Mouse (Mus musculus): ENCODE measurements around the gene Polr2e. TPM values are rescaled to one million over a fixed set of nuclear protein-coding genes. Genes with fewer than 3 reads are reported as not detected.

The Polr2e gene
- total RNA-seq, 2 experiments from 2014 or later: 68.6 to 73.5 TPM

GRCm38 (mm10) chr10:79996272-79997033 is 43.1 kb downstream of the Polr2e start, which contains the start of gene Abca7:
Gene Abca7 (plus strand): TSS chr10:79996494.
- intact Hi-C loops (cut with DNase I): no loop called here

GRCm38 (mm10) chr10:79995636-79996035 is 44.0 kb downstream of the Polr2e start:
- DNase-seq: no peak
- intact Hi-C loops (cut with DNase I): no loop called here

More at GRCm38 (mm10) chr10:79996272-79997033, 43.1 kb downstream of the Polr2e start, which contains the start of gene Abca7:
- DNase-seq: peak; percentile 98 to 100

- DNase-seq: peak in 1 of 2 experiments; percentile 56
- intact Hi-C loops (cut with DNase I): no loop called here
Observed at GRCm38 (mm10) chr10:79994397-79995115, 45.0 kb downstream of the Polr2e start.

DNA sequence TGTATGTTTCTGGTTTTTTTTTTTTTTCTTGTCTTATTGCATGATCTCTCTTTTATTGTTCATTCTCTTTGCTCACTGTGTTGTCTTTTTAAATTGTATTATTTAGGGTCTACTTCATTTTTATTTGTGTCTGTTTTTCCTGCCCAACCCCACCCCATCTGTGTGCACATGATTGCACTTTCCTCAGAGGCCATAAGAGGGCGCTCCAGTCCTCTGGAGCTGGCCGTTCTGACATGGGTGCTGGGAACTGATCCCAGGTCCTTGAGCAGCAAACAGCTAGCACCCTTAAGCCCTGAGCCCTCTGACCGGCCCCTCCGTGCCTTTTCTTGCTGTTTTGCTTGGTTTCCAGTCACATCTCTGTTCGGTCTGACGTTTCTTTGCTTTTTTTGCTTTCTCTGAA is 48.0 kb downstream of the Polr2e start:
- intact Hi-C loops (cut with DNase I): no loop called here

GRCm38 (mm10) chr10:79991099-79991498 is 48.5 kb downstream of the Polr2e start:
- intact Hi-C loops (cut with DNase I): no loop called here
- no peak for DNase-seq

More for the DNA sequence above, 48.0 kb downstream of the Polr2e start:
- DNase-seq: no peak

- intact Hi-C loops (cut with DNase I): loop anchor here (2.0 to 5.0 kb wide), 2 partner anchors 45 to 62 kb away; no protein-coding TSS in a partner anchor
- DNase-seq: no peak
Observed at GRCm38 (mm10) chr10:79989870-79990269, 49.7 kb downstream of the Polr2e start.

DNA sequence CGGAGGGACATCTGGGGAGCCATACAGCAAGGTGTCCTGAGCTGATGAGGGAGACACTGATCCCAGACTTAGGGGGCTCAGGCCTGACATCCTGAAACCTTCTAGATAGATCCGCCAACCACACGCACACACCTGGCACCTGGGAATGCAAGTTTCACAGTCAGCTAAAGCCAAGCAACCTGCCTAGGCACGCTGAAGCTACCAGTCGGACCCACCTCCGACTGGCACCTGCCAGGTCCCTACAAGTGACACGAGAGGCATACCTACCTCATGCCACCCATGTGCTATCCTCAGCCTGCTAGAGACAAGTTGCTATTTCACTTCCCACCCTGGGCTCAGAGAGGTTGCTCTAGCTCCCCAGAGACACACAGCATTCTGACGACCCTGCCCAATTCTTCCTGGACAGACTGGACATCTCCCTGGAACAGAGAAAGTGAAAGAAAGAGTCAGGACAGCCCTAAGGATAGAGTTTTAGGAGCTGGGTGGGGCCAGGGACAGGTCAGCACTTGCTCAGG is 50.3 kb downstream of the Polr2e start:
- intact Hi-C loops (cut with DNase I): loop anchor here (2.0 to 5.0 kb wide), 2 partner anchors 45 to 63 kb away; no protein-coding TSS in a partner anchor
- DNase-seq: no peak

DNA sequence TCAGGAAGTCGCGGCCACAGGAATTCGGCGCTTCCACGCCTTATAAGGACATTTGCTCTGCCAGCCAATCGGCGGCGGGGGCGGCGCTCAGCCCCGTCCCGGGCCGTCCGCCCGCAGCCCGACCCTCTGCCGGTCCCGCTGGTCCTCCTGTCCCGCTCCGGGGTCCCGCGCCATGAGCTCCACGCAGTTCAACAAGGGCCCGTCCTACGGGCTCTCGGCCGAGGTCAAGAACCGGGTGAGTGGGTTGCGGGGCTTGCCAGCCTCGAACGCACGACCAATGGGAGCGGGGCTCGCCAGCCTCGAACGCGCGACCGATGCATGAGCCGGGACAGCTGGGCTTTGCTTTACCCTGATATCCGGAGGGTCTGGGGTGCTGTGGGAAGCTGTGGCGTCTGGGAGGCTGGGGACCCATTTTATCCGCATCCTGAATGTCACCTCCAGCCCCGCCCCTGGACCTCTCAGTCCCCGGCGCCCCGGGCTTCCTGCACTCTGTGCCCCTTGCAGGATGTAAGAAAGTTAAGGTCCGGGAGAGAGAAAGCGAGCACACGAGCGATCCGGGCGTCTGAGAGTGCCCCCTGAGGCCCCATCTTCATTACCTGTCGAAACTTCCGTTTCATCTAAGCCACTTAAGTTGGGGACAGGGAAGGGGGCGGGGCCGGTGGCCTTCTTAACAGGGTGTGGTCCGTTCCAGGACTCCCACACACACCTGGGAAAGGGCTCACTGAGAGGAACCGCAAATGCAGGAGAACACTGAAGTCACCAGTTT is 50.9 kb downstream of the Polr2e start, which contains the start of gene Cnn2:
TSS of gene Cnn2 (plus strand) at position 79 of the 766 bp plus-strand sequence.
- intact Hi-C loops (cut with DNase I): loop anchor here (2.0 to 5.0 kb wide), 2 partner anchors 46 to 64 kb away; no protein-coding TSS in a partner anchor
- DNase-seq: peak; percentile 75 to 81

DNA sequence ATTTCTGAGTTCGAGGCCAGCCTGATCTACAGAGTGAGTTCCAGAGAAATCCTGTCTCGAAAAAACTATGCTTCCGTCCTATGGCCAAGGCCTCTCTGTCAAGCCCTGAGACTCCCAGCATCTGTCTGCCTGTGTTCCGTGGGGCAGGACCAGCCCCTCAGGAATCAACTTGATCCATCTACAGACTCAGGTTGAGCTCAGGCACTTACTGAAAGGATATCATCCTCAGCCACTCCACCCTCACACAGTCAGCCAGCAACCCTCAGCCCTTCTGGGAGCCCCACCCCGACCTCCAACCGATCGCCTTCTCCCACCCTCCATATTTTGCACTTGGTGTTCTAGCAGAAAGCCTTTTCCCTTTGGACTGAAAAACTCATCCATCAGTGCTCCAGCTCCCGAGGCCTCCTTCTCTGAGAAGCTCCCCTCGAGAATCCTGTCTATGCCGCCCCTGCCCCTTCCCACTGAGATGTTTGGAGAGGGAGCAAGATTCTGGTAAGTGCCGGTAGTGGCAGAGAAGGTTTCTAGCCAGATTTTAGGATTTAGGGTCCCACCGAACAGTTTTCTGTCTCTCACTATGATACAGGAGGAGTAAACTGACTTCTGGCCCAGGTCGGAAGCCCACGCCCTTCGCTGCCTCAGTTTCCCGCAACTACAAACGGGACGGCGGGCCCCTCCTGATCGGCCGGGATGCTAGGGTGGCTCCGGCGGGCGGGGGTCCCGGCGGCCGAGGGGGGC is 51.7 kb downstream of the Polr2e start:
- DNase-seq: no peak
- intact Hi-C loops (cut with DNase I): loop anchor here (2.0 to 5.0 kb wide), 4 partner anchors 47 to 153 kb away; partner anchors contain the start of genes Cbarp and Stk11

- intact Hi-C loops (cut with DNase I): loop anchor here (2.0 to 5.0 kb wide), 3 partner anchors 65 to 154 kb away; partner anchors contain the start of genes Cbarp and Stk11
- DNase-seq: peak; percentile 89 to 94
Observed at GRCm38 (mm10) chr10:79986963-79987362, 52.6 kb downstream of the Polr2e start.

DNA sequence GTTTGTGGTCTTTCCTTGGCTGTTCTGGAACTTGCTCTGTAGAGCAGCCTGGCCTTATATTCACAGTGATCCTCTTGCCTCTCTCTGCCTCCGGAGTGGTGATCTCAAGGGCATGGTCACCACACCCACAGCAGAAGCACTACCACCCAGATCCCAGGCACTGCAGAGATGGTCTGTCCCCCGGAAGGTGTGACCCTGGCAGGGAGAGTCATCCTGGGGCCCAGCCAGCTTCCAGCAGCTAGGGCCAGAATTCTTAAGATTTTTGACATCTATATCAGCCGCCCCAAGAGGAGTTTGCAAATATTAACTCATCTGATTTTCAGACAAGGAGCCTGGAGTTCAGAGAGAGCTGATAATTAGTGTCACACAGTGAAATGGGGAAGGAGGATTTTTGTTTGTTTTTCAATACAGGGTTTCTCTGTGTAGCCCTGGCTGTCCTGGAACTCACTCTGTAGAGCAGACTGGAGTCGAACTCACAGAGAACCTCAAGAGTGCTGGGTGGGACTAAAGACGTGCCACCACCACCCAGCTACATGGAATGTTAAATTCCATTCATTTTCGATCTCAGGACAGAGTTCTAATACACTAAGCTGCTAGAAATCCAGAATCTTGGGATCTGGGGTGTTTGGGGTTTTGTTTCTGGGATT is 53.2 kb downstream of the Polr2e start:
- DNase-seq: peak; percentile 42 to 67
- intact Hi-C loops (cut with DNase I): loop anchor here (2.0 to 5.0 kb wide), 3 partner anchors 66 to 154 kb away; partner anchors contain the start of genes Cbarp and Stk11

Other genes with a start within 250 kb of the Polr2e start
- under 1 TPM in 1 of 2 experiments, not detected in 1; 0.51 TPM for gene Prss57, start 248.8 kb downstream of the Polr2e start, total RNA-seq (2021)
- 10 to 100 TPM; 71.8 to 86.5 TPM for gene Palm, start 246.2 kb downstream of the Polr2e start, total RNA-seq (2021)
- gene Misp, start 218.8 kb downstream of the Polr2e start, total RNA-seq (2021): under 1 TPM; 0.26 to 0.54 TPM
- 10 to 100 TPM; 82.2 TPM for gene Ptbp1, start 185.4 kb downstream of the Polr2e start, total RNA-seq (2021)
- under 1 TPM in 1 of 2 experiments, not detected in 1; 0.29 TPM for gene Prtn3, start 165.3 kb downstream of the Polr2e start, total RNA-seq (2021)
- gene Plppr3, start 165.2 kb downstream of the Polr2e start, total RNA-seq (2021): under 1 TPM; 0.20 to 0.29 TPM
- not detected for gene Elane, start 153.5 kb downstream of the Polr2e start, total RNA-seq (2021)
- 10 to 100 TPM; 14.2 to 77.3 TPM for gene Cfd, start 148.9 kb downstream of the Polr2e start, total RNA-seq (2021)
- gene Med16, start 130.9 kb downstream of the Polr2e start, total RNA-seq (2021): 10 to 100 TPM; 48.3 to 51.5 TPM
- gene Gm26602, start 128.9 kb downstream of the Polr2e start, total RNA-seq (2021): not detected
- gene Kiss1r, start 122.8 kb downstream of the Polr2e start, total RNA-seq (2021): under 1 TPM; 0.41 to 0.43 TPM
- gene R3hdm4, start 118.6 kb downstream of the Polr2e start, total RNA-seq (2021): 10 to 100 TPM; 81.8 to 93.4 TPM
- gene Arid3a, start 112.8 kb downstream of the Polr2e start, total RNA-seq (2021): 1 to 10 TPM; 2.2 to 2.6 TPM
- 10 to 100 TPM; 21.7 to 24.0 TPM for gene Wdr18, start 79.6 kb downstream of the Polr2e start, total RNA-seq (2021)
- gene Grin3b, start 69.1 kb downstream of the Polr2e start, total RNA-seq (2021): under 1 TPM; 0.10 to 0.19 TPM
- gene Tmem259, start 55.5 kb downstream of the Polr2e start, total RNA-seq (2021): 100 to 1,000 TPM; 124 to 125 TPM
- 10 to 100 TPM; 36.2 to 45.9 TPM for gene Cnn2, start 51.2 kb downstream of the Polr2e start, total RNA-seq (2021)
- gene Abca7, start 43.3 kb downstream of the Polr2e start, total RNA-seq (2021): 1 to 10 TPM; 7.0 to 8.5 TPM
- 10 to 100 TPM in 1 of 2 experiments, 1 to 10 TPM in 1; 4.9 to 11.3 TPM for gene Arhgap45, start 23.1 kb downstream of the Polr2e start, total RNA-seq (2021)
- gene Gpx4, start 7.4 kb upstream of the Polr2e start, total RNA-seq (2021): 100 to 1,000 TPM; 636 to 681 TPM
- gene Sbno2, start 65.8 kb upstream of the Polr2e start, total RNA-seq (2021): 10 to 100 TPM; 13.5 to 14.0 TPM
- 100 to 1,000 TPM; 105 to 118 TPM for gene Stk11, start 76.0 kb upstream of the Polr2e start, total RNA-seq (2021)
- gene Atp5d, start 98.8 kb upstream of the Polr2e start, total RNA-seq (2021): 1,000 to 10,000 TPM; 1,168 to 1,183 TPM
- gene Cbarp, start 101.0 kb upstream of the Polr2e start, total RNA-seq (2021): 1 to 10 TPM; 3.0 to 3.3 TPM
- 100 to 1,000 TPM; 158 to 178 TPM for gene Midn, start 108.5 kb upstream of the Polr2e start, total RNA-seq (2021)
- 10 to 100 TPM; 40.4 to 64.3 TPM for gene Cirbp, start 126.2 kb upstream of the Polr2e start, total RNA-seq (2021)
- gene 1600002K03Rik, start 133.1 kb upstream of the Polr2e start, total RNA-seq (2021): 1 to 10 TPM; 3.8 to 4.7 TPM
- gene Efna2, start 139.7 kb upstream of the Polr2e start, total RNA-seq (2021): 1 to 10 TPM; 1.1 to 1.4 TPM
- 10 to 100 TPM; 17.0 to 21.0 TPM for gene Mum1, start 186.6 kb upstream of the Polr2e start, total RNA-seq (2021)
- 100 to 1,000 TPM; 728 to 743 TPM for gene Ndufs7, start 209.3 kb upstream of the Polr2e start, total RNA-seq (2021)
- 10 to 100 TPM; 11.6 to 14.5 TPM for gene Gamt, start 221.2 kb upstream of the Polr2e start, total RNA-seq (2021)
- gene Dazap1, start 221.7 kb upstream of the Polr2e start, total RNA-seq (2021): 10 to 100 TPM; 68.2 to 76.3 TPM

Measured in heart, postnatal 14 days (tissue).